Mouse (Mus musculus): ENCODE data around the gene Tifa.
"Not testable (repeated sequence)": the region's sequence is repeated elsewhere in the genome, so short reads cannot be mapped to it uniquely, and the experiment has no call there.

Gene Tifa

DNA sequence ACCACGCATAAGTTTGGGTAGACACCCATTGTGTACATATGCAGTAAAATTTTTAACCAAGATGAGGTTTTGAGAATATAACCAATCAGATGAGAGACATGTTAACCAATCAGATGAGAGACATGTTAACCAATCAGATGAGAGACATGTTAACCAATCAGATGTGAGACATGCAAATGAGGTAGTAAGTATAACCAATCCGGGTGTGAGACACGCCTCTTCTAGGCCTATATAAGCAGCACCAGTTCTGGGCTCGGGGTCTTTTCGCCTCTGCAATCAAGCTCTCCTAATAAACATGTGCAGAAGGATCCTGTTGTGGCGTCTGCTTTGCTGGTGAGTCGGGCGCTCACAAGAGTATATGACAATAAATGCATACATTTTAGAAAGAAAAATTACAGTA is 5.9 kb upstream of the Tifa start:
- not testable (repeated sequence) for DNase-seq (ENCODE audit: extremely low read depth, insufficient read length, low spot score)

DNA sequence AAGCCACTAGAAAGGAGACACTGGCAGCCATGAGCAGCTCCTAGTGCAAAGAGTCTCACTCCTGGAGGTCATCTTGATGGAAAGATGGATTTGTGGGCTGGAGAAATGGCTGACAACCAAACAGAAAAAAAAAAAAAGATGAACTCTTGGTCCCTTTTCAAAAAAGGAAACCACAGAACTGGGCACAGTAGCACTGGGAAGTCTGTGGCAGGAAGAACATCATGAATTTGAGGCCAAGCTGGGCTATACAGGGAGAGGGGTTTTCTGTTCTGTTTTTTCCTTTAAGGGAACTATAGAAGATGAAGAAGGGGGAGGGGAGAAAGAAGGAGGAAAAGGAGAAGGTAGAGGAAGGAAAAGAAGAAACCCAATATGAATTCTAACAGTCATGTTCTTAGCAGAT is 2.6 kb upstream of the Tifa start:
- DNase-seq (ENCODE audit: extremely low read depth, insufficient read length, low spot score), result no peak

DNA sequence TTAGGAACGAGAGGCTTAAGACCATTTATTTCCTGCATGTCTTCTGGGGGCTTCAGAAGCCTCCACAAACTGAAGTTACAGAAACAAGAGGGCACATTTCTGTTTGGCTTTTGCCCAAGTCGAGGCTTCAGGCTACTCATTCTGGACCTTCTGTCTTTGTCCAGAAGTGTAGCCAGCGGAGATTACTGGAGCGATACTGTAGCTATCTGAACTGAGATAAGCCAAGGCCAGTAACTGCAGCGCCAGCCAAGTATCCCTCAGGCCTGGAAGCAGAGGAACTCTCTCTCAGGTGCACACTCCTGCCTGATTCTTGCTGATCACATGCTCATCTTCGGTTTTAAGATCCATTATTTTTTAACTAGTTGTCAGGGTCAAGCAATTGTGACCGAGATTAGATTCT is 1.6 kb upstream of the Tifa start:
- no peak for DNase-seq (ENCODE audit: extremely low read depth, insufficient read length, low spot score)

DNA sequence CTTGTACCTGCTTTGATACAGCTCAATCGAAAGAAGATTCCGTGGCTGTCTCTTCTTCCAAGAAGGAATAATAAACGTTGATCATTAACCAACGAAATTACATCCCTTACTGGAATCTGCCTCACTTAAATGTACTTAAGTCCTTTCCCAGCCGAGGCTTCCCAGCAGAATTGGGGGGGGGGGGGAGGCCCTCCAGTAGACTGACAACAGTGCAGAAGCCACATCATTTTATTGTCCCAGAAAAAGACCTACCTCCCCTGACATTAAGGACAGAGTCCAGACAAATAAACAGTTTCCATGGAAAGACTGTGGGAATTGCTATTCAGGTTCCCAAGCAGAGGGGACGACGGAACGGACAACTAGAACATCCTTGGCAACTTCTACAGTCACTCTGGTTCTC is 686 bp upstream of the Tifa start:
- no peak for DNase-seq (ENCODE audit: extremely low read depth, insufficient read length, low spot score)

DNA sequence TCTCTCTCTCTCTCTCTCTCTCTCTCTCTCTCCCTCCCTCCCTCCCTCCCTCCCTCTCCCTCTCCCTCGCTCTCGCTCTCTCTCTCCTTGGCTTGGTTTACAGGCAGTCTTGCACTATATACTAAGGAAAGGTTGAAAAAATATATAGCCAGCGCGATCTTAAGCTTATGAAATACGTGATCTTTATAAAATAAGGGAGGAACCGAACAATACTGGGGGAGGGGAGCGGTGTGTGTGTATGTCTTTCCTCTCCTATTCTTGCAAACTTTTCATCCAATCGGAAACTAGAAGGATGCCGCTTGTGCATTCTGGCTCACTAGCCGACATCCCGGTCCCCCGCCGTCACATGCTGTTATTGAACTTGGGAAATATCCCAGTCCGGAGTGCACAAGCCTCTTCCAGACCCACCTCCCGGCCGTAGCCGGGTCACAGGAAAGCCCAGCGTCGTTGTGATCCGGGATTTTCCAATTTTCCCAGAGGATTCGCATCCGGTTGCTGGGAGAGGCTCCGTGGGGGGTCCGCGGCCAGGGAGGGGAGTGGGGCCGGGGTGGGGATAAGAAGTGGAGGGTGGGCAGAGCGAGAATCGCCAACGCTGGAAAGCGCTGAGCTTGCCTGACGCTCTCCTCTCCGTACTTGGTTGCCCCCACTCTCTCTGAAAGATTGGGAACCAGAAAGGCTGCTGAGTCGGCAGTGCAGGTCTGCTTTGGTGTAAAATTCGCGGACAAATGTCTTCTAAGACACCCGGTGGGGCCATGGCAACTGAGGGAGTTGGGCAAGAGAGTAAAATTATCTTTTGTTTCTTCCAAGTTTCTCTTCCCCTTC is 840 bp downstream of the Tifa start:
- DNase-seq (ENCODE audit: extremely low read depth, insufficient read length, low spot score), result peak; percentile 67

DNA sequence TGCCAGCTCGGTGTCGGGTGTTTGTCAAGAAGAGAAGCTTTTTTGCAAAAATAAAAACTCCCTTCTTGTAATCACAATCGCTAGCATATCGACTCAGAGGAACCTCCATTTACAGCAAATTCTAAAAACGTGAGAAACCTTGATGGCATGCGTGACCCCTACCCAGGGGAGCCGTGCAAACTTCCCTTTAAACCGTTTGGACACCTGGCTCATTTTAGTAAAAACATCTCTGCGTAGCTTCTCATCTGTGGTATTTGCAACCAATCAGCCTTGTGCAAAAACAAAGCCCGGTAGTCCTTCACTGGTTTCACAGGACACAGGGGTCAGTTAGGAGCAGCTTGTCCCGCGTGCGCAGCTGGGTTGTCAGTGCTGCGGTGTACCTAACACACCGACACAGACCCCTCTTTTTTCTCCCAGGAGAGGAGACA is 1.5 kb downstream of the Tifa start:
- peak; percentile 18 for DNase-seq (ENCODE audit: extremely low read depth, insufficient read length, low spot score)

DNA sequence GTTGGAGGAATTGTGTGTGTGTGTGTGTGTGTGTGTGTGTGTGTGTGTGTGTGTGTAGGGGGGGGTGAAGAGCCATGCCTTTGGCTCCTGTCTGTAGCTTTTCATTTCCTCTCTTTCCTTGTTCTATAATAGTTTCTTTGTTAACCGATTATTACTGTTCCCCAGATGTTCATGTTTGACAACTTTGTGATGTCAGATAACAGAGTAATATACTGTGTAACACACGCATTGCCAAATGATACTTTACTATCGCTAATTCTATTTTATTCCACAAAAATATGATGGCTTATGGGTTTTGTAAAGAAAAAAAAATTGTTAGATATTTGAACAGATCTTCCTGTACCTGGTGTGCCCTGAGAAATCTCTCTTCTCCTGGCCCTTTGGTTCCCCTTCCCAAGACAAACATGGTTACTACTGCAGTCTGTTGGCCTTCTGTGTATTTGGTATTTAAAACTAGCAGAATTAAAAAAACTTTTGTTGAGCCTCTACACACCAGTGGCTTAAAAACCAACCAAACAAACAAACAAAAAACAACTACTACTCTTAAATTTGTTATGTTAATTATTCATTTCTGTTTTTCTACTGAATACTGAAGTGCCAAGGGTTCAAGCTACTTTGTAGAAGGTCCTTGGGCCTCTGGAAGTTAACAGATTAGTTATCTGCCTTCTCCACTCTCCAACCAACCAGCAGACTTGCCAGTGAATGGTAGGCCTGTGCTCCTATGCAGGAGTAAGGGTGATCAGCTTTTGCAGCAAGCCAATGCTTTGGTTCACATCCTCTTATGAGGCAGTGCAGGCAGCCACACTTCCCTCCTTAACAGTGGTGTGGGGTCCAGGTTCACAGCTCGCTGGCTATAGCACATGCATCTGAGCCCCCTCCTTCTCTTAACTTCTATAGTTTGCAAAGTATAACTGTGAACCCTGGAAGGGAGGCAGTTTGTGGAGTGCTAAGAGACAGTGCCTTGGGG is 2.3 kb downstream of the Tifa start:
- DNase-seq (ENCODE audit: extremely low read depth, insufficient read length, low spot score), result no peak

DNA sequence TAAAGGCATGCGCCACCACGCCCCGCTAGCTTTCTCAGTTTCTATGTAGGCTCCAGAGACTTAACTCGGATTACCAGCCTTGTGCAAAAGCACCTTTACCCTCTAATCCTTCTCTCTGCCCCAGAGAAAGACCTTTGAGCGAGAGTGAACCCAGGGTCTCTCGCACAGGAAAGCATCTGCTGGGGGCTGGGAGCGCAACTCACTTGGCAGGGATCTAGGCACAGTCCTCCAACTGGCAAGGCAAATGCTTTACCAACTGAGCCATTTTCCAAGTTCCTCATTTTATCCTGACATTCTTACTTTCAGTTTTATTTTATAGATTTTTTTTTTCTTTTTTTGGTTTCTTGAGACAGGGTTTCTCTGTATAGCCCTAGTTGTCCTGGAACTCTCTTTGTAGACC is 3.4 kb downstream of the Tifa start:
- DNase-seq (ENCODE audit: extremely low read depth, insufficient read length, low spot score), result no peak

DNA sequence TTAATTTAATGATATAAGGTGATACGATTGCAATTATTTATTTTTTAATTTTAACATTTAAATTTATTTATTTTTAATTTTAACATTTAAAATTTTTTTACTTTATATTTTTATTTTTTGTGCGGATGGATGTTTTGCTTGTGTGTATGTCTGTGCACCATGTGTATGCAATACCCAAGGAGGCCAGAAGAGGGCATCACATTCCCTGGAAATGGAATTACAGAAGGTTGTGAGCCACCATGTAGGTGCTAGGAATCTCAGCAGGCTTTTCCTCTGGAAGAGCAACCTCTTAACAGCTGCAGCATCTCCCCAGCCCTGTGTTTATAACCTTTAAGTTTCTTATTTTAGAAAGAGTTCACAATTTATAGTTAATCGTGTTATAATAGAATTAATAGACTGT is 6.2 kb downstream of the Tifa start:
- no peak for DNase-seq (ENCODE audit: extremely low read depth, insufficient read length, low spot score)

DNA sequence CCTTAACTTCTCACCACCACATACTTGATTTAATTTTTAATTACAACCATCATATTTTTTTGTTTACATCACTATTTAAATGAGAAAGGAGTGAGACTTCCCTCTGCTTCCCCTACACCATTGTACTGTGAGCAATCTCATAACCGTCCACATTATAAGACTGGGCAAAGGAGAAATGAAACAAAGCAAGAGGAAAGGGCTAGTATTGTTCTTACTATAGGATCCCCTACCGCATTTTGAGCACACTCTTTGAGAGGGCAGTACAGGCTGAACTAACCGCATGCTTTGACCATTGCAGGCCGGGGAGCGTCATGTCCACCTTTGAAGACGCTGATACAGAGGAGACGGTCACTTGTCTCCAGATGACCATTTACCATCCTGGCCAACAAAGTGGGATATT is 6.7 kb downstream of the Tifa start:
- no peak for DNase-seq (ENCODE audit: extremely low read depth, insufficient read length, low spot score)

DNA sequence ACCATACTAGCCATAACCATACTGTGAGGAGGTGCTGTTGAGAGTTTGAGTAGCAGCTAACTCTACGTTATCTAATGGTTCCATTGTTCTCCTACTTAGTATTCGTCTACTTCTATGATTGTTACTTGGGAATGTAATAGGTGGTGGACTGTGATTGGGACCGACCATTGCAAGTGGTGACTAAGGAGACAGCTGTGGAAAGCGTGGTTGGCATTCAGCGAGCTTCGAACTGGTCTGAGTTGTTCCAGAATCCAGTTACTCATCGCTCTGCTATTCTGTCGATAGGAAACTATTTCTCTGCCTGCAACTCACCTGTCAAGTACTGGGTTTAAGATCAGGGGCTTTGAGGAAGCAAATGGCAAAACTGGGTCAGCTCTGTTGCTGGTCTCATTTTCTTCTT is 11.6 kb downstream of the Tifa start:
- DNase-seq (ENCODE audit: extremely low read depth, insufficient read length, low spot score), result no peak

DNA sequence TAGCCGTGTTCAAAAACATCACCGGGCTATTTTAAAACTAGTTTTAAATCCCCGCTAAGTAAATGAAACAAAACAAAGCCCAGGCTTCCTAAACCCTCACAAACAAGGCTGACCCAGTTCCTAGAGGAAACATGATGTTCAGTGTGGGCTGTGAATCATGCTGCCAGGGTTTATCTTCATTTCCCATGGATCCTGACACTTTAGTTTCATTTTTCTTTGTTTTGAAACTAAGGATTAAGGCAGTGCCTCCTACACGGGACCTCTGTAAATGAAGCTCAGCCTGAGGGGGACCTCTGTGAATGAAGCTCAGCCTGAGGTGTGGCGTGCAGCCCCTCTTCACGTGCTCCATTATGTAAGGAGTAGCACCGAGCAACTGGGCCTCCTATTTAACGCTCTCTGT is 13.2 kb downstream of the Tifa start:
- no peak for DNase-seq (ENCODE audit: extremely low read depth, insufficient read length, low spot score)

DNA sequence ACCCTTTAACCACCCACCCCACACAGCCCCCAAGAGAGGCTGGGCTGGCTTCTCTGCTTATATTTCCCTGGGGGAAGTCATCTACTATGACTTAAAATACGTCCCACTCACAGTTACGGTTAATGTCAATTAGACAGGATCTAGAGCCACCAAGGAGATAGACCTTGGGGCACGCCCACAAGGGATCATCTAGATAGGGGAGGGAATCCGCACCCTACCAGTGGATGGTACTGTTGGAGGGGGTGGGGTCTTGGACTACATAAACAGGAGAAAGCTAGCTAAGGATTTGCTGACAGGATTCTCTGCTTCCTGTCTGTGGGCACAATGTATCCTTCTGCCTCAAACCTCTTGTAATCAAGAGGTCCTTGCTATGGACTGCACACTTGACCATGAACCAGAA is 14.8 kb downstream of the Tifa start:
- no peak for DNase-seq (ENCODE audit: extremely low read depth, insufficient read length, low spot score)

DNA sequence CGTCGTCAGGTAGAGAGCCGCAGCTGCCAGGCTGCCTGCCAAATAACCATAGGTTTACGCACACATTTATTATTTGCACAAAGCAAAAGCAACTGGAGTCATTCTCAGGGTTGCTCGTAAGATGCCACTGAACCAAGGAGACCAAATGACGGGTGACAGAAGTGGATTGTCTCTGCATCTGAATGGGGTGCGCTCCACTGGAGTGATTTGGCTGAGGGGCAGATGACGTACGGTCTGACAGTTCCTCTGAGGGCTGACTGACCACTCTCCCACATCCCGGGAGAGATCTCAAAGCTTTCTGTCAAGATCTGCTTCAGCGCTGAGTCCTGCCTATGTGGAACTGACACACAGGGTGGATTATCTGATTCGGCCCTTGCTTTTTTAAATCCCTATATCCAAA is 15.5 kb downstream of the Tifa start:
- no peak for DNase-seq (ENCODE audit: extremely low read depth, insufficient read length, low spot score)

DNA sequence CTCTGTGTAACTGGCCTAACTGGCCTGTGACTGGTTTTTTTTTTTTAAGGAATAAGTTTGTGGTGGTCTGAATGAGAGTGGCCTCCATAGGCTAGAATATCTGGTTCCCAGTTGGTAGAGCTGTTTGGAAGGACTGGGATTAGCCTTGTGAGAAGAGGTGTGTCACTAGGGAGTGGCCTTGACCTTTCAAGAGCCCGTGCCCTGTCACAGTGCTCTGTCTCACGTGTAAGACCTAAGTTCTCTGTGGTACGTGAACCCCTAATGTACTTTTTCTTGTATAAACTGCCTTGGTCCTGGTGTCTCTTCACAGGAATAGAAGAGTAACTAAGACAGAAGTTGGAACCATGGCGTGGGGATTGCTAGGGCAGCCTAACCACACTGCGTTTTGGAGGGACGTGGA is 16.4 kb downstream of the Tifa start:
- DNase-seq (ENCODE audit: extremely low read depth, insufficient read length, low spot score), result no peak

DNA sequence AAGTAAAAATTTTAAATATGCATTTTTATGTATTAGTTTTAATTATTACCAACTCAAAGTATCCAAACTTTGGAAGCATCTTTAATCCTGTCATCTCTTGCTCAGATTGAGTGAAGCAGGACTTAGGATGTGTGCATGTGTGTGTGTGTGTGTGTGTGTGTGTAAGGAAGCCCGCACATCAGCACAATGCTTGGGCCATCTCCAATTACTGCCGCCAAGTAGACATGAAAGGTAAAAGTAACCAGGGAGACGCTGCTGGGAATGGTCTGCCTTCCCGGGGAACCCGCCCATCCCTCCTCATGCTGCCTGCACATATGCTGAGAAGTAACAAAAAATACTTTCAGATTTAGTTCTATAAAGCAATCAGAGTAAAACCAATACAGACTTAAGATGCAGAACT is 18.2 kb downstream of the Tifa start:
- no peak for DNase-seq (ENCODE audit: extremely low read depth, insufficient read length, low spot score)

DNA sequence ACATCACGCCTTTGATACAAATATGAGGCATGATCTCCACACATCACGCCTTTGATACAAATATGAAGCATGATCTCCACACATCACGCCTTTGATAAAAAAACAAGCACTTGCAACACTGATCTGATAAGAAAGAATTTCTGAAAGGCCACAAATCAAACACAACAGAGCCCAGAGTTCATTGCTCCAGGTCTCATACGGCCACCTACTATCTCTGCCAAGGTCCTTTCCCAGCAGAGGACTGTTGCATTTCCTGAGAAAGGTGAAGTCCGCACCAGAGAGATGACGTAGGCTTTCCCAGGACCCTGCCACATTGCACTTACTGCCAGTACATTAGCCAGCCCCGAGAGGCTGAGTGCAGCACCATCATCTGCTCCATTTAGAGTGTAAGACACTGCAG is 19.5 kb downstream of the Tifa start:
- DNase-seq (ENCODE audit: extremely low read depth, insufficient read length, low spot score), result no peak

DNA sequence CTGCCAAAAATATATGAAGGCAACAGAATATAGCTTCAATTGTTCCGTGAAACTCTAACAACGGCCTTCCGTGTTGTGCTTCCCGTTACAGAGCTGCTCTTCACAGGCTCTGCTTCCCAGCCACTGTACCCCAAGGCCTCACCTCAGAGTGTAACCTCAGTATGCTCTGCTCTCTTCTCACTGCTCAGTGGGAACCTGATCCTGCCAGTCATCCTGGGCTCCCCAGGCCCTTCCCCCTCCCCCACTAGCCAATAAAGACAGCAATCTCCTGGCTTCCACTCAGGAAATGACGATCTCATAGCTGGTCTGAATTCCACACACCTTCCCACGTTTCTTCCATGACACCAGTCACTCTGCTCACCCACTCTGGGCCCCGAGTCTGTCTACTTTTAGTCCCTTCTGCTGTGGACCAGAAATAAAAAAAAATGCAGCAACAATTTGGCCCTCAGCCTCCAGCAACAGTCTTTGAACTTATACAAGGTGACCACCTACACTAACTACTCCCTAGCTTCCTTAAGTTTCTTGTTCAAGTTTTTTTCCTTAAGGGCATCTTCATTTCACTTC is 27.6 kb downstream of the Tifa start:
- DNase-seq (ENCODE audit: extremely low read depth, insufficient read length, low spot score), result no peak

DNA sequence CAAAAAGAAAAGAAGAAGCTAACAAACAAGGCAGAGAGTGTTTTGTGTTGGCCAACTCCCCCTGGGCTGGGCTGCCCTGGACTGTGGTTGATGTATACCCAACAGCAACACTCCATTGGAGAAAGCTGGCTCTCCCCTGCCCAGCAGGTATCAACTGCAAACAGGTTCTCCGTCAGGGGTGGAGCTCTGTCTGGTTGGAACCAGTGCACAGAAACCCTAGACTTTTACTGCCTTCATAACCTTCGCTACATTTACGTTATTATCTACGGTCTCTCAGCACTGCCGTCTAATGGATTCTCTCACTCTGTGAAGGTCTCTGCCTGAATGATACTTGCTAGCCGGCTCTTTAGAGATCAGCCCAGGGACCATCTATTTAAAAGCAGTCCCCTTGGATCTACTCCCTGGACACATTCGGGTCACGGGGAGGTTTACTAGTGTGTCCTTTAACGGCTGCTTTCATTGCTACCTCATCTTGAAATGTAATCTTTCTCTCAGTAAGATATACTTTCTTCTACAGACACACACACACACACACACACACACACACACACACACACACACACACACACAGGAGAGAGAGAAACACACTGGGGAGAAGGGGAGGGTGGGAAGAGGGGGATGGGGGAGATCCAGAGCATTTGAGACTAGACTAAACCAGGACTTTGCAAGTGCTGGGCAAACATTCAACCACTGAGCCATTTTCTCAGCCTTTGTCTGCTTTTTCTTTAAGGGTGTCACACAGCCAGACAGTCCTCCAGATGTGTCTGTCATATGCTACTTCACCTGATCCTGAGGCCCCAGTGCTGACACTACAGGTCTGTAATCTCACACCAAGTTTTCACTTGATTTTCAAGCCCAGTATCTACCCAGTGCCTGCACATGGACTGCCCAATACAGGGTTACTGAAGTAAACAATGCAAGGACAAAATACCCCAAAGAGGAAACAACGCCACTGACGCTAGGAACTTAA is 29.4 kb downstream of the Tifa start:
- no peak for DNase-seq (ENCODE audit: extremely low read depth, insufficient read length, low spot score)

DNA sequence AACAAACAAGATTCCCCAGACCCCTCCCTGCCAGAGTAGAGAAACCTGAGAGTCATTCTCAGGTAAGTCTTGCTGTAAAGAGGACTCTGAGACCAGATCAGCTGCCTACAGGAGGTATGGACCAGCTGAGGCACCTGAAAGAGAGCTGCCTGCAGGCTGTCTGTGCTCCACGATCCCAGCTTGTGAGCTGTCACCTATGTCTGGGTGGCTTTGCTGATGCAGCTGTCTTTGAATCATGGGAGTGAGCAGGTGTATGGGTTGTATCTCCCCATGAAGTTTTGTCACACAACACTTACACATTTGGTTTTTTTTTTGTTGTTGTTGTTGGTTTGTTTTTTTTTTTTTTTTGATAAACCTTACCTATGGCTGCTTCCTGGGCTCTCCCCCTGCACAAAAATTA is 30.8 kb downstream of the Tifa start:
- no peak for DNase-seq (ENCODE audit: extremely low read depth, insufficient read length, low spot score)

All from 3134 (cell line).